Mouse (Mus musculus) MEL (cell line): ENCODE data around the gene Phf5a.

Source experiments
- BHLHE40 ChIP-seq: IDR thresholded peaks from 2 replicates; pipeline ENCODE4 v1.6.1; 2012; ENCODE audit warnings: low read depth, mild to moderate bottlenecking, inconsistent platforms, low read length, improper control_type of control experiment, borderline replicate concordance
- CTCF ChIP-seq, 3 experiments: IDR thresholded peaks in 2 of 3; conservative IDR thresholded peaks in 1 of 3; 2 replicates each; pipeline ENCODE4 v1.5.1; 2011 to 2012; ENCODE audit warnings: low read length in 3 of 3, low read depth in 2 of 3, mild to moderate bottlenecking in 2 of 3, improper control_type of control experiment in 1 of 3, inconsistent platforms in 1 of 3, mixed read lengths in 1 of 3, moderate library complexity in 1 of 3; ENCODE audit not compliant: control insufficient read depth in 1 of 3, insufficient read depth in 1 of 3, poor library complexity in 1 of 3, severe bottlenecking in 1 of 3
- E2F4 ChIP-seq: IDR thresholded peaks from 2 replicates; pipeline ENCODE4 v1.6.1; 2011; ENCODE audit warnings: low read depth, low read length, improper control_type of control experiment, borderline replicate concordance
- HCFC1 ChIP-seq: IDR thresholded peaks from 2 replicates; pipeline ENCODE4 v1.6.1; 2012; ENCODE audit warnings: low read depth, mild to moderate bottlenecking, inconsistent platforms, low read length, improper control_type of control experiment, moderate library complexity
- MAX ChIP-seq: IDR thresholded peaks from 2 replicates; pipeline ENCODE4 v1.6.1; 2011; ENCODE audit warnings: low read length, improper control_type of control experiment
- NRF1 ChIP-seq: IDR thresholded peaks from 2 replicates; pipeline ENCODE4 v1.6.1; 2014; ENCODE audit warnings: low read depth, mild to moderate bottlenecking, inconsistent platforms, low read length, improper control_type of control experiment, moderate library complexity; ENCODE audit not compliant: poor library complexity, insufficient read depth, severe bottlenecking
- POLR2A ChIP-seq, 2 experiments: IDR thresholded peaks; 2 replicates each; pipeline ENCODE4 v1.6.1; 2011 to 2012; ENCODE audit warnings: low read length in 2 of 2, mild to moderate bottlenecking in 2 of 2, control low read depth in 1 of 2, improper control_type of control experiment in 1 of 2, low read depth in 1 of 2, moderate library complexity in 1 of 2; ENCODE audit not compliant: control insufficient read depth in 1 of 2, insufficient read depth in 1 of 2, poor library complexity in 1 of 2
- POLR2AphosphoS2 ChIP-seq: IDR thresholded peaks from 2 replicates; pipeline ENCODE4 v1.6.1; 2011; ENCODE audit warnings: low read length, improper control_type of control experiment
- RAD21 ChIP-seq: IDR thresholded peaks from 2 replicates; pipeline ENCODE4 v1.6.1; 2011; ENCODE audit warnings: mild to moderate bottlenecking, low read depth, low read length, improper control_type of control experiment
- RCOR1 ChIP-seq: IDR thresholded peaks from 2 replicates; pipeline ENCODE4 v1.6.1; 2012; ENCODE audit warnings: low read depth, mild to moderate bottlenecking, inconsistent platforms, low read length, improper control_type of control experiment
- SMC3 ChIP-seq: IDR thresholded peaks from 2 replicates; pipeline ENCODE4 v1.6.1; 2011; ENCODE audit warnings: low read depth, low read length, improper control_type of control experiment
- TBP ChIP-seq: IDR thresholded peaks from 2 replicates; pipeline ENCODE4 v1.8.0; 2011; ENCODE audit warnings: low read depth, low read length, improper control_type of control experiment
- USF2 ChIP-seq, 2 experiments: IDR thresholded peaks; 2 replicates each; pipeline ENCODE4 v1.6.1; 2011 to 2012; ENCODE audit warnings: improper control_type of control experiment in 2 of 2, low read length in 2 of 2, borderline replicate concordance in 1 of 2, inconsistent platforms in 1 of 2, low read depth in 1 of 2, mild to moderate bottlenecking in 1 of 2; ENCODE audit not compliant: insufficient read depth in 1 of 2

DNA sequence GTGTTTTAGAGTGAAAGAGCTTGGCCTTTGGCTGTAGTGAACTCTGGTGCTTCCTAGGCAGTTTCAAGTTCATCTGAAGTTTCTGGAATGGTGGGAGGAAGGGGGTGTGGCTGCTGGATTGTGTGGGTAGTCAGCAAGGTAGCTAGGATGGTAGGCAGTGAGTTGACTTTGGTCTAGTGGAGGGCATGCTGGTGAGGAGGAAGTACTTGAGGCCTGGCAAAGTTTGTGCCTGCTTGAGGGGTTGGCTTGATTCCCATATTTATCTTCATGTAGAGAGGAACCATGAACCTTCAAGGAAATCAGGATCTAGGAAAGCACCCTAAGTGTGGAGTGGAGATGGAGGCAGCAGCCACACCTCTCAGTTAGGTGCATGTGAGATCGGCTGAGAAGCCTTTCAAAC lies 22.3 kb upstream of the Phf5a start:
- TF ChIP-seq SMC3 (no peak), TBP (no peak), CTCF (IDR thresholded peaks at IDR 0.05 in 2 of 3, conservative IDR thresholded peaks at IDR 0.05 in 1 of 3; ENCODE audit: control insufficient read depth in 1 of 3, insufficient read depth in 1 of 3, low read depth in 2 of 3, low read length in 3 of 3, poor library complexity in 1 of 3, severe bottlenecking in 1 of 3) (no peak), POLR2AphosphoS2 (no peak), RCOR1 (no peak), MAX (no peak), E2F4 (no peak), USF2 (IDR thresholded peaks at IDR 0.05; ENCODE audit: borderline replicate concordance in 1 of 2, insufficient read depth in 1 of 2, low read depth in 1 of 2, low read length in 2 of 2) (no peak), POLR2A (IDR thresholded peaks at IDR 0.05; ENCODE audit: control insufficient read depth in 1 of 2, insufficient read depth in 1 of 2, low read depth in 1 of 2, low read length in 2 of 2, poor library complexity in 1 of 2) (no peak), HCFC1 (no peak), RAD21 (no peak), NRF1 (no peak), BHLHE40 (no peak)
